Mouse (Mus musculus): ENCODE measurements at regions not wholly inside any gene's neighbourhood (a gene's known extent, or its start where the extent isn't known, plus 50 kb on each side); places are given as distances from the start of the nearest gene placed in this dataset.
"Not testable (repeated sequence)": the region's sequence is repeated elsewhere in the genome, so short reads cannot be mapped to it uniquely, and the experiment has no call there.

GRCm38 (mm10) chr12:25516738-25517137 lies 419.8 kb upstream of the Id2 start:
- no peak; a peak in 1 of 4 replicates for ATAC-seq (replicated peaks in 1 of 2; ENCODE audit: insufficient read depth in 1 of 2, low FRiP score in 2 of 2, low TSS enrichment in 1 of 2, low read depth in 1 of 2, poor library complexity in 2 of 2, severe bottlenecking in 2 of 2)

- ATAC-seq (replicated peaks in 1 of 2; ENCODE audit: insufficient read depth in 1 of 2, low FRiP score in 2 of 2, low TSS enrichment in 1 of 2, low read depth in 1 of 2, poor library complexity in 2 of 2, severe bottlenecking in 2 of 2), result no peak
These were observed 416.7 kb upstream of the Id2 start for GRCm38 (mm10) chr12:25513679-25514078.

GRCm38 (mm10) chr12:25509666-25510065 lies 412.7 kb upstream of the Id2 start:
- no peak for ATAC-seq (replicated peaks in 1 of 2; ENCODE audit: insufficient read depth in 1 of 2, low FRiP score in 2 of 2, low TSS enrichment in 1 of 2, low read depth in 1 of 2, poor library complexity in 2 of 2, severe bottlenecking in 2 of 2)

GRCm38 (mm10) chr12:25493233-25493632 lies 396.3 kb upstream of the Id2 start:
- no peak for ATAC-seq (replicated peaks in 1 of 2; ENCODE audit: insufficient read depth in 1 of 2, low FRiP score in 2 of 2, low TSS enrichment in 1 of 2, low read depth in 1 of 2, poor library complexity in 2 of 2, severe bottlenecking in 2 of 2)

GRCm38 (mm10) chr12:25492483-25493190 lies 395.7 kb upstream of the Id2 start:
- no peak for ATAC-seq (replicated peaks in 1 of 2; ENCODE audit: insufficient read depth in 1 of 2, low FRiP score in 2 of 2, low TSS enrichment in 1 of 2, low read depth in 1 of 2, poor library complexity in 2 of 2, severe bottlenecking in 2 of 2)

- no peak for ATAC-seq (replicated peaks in 1 of 2; ENCODE audit: insufficient read depth in 1 of 2, low FRiP score in 2 of 2, low TSS enrichment in 1 of 2, low read depth in 1 of 2, poor library complexity in 2 of 2, severe bottlenecking in 2 of 2)
These were observed 378.3 kb upstream of the Id2 start for GRCm38 (mm10) chr12:25475180-25475758.

GRCm38 (mm10) chr12:25469181-25469580 lies 372.2 kb upstream of the Id2 start:
- ATAC-seq (replicated peaks in 1 of 2; ENCODE audit: insufficient read depth in 1 of 2, low FRiP score in 2 of 2, low TSS enrichment in 1 of 2, low read depth in 1 of 2, poor library complexity in 2 of 2, severe bottlenecking in 2 of 2), result no peak

GRCm38 (mm10) chr12:25467789-25468188 lies 370.8 kb upstream of the Id2 start:
- peak; percentile 56 to 73; a peak in 3 of 4 replicates for ATAC-seq (replicated peaks in 1 of 2; ENCODE audit: insufficient read depth in 1 of 2, low FRiP score in 2 of 2, low TSS enrichment in 1 of 2, low read depth in 1 of 2, poor library complexity in 2 of 2, severe bottlenecking in 2 of 2)

- ATAC-seq (replicated peaks in 1 of 2; ENCODE audit: insufficient read depth in 1 of 2, low FRiP score in 2 of 2, low TSS enrichment in 1 of 2, low read depth in 1 of 2, poor library complexity in 2 of 2, severe bottlenecking in 2 of 2), result not testable (repeated sequence)
These were observed 365.8 kb upstream of the Id2 start for GRCm38 (mm10) chr12:25462690-25463089.

- ATAC-seq (replicated peaks in 1 of 2; ENCODE audit: insufficient read depth in 1 of 2, low FRiP score in 2 of 2, low TSS enrichment in 1 of 2, low read depth in 1 of 2, poor library complexity in 2 of 2, severe bottlenecking in 2 of 2), result peak; percentile 72 to 79
These were observed 358.5 kb upstream of the Id2 start for GRCm38 (mm10) chr12:25455281-25455989.

- ATAC-seq (replicated peaks in 1 of 2; ENCODE audit: insufficient read depth in 1 of 2, low FRiP score in 2 of 2, low TSS enrichment in 1 of 2, low read depth in 1 of 2, poor library complexity in 2 of 2, severe bottlenecking in 2 of 2), result no peak
These were observed 356.4 kb upstream of the Id2 start for GRCm38 (mm10) chr12:25453356-25453755.

- ATAC-seq (replicated peaks in 1 of 2; ENCODE audit: insufficient read depth in 1 of 2, low FRiP score in 2 of 2, low TSS enrichment in 1 of 2, low read depth in 1 of 2, poor library complexity in 2 of 2, severe bottlenecking in 2 of 2), result no peak
These were observed 354.2 kb upstream of the Id2 start for GRCm38 (mm10) chr12:25451156-25451555.

GRCm38 (mm10) chr12:25444355-25444754 lies 347.4 kb upstream of the Id2 start:
- ATAC-seq (replicated peaks in 1 of 2; ENCODE audit: insufficient read depth in 1 of 2, low FRiP score in 2 of 2, low TSS enrichment in 1 of 2, low read depth in 1 of 2, poor library complexity in 2 of 2, severe bottlenecking in 2 of 2), result no peak

- no peak for ATAC-seq (replicated peaks in 1 of 2; ENCODE audit: insufficient read depth in 1 of 2, low FRiP score in 2 of 2, low TSS enrichment in 1 of 2, low read depth in 1 of 2, poor library complexity in 2 of 2, severe bottlenecking in 2 of 2)
These were observed 342.1 kb upstream of the Id2 start for GRCm38 (mm10) chr12:25439029-25439551.

GRCm38 (mm10) chr12:25438217-25439028 lies 341.5 kb upstream of the Id2 start:
- ATAC-seq (replicated peaks in 1 of 2; ENCODE audit: insufficient read depth in 1 of 2, low FRiP score in 2 of 2, low TSS enrichment in 1 of 2, low read depth in 1 of 2, poor library complexity in 2 of 2, severe bottlenecking in 2 of 2), result peak; percentile 94 to 95

- ATAC-seq (replicated peaks in 1 of 2; ENCODE audit: insufficient read depth in 1 of 2, low FRiP score in 2 of 2, low TSS enrichment in 1 of 2, low read depth in 1 of 2, poor library complexity in 2 of 2, severe bottlenecking in 2 of 2), result no peak
These were observed 340.6 kb upstream of the Id2 start for GRCm38 (mm10) chr12:25437556-25437955.

GRCm38 (mm10) chr12:25436220-25436911 lies 339.4 kb upstream of the Id2 start:
- ATAC-seq (replicated peaks in 1 of 2; ENCODE audit: insufficient read depth in 1 of 2, low FRiP score in 2 of 2, low TSS enrichment in 1 of 2, low read depth in 1 of 2, poor library complexity in 2 of 2, severe bottlenecking in 2 of 2), result no peak
